Comparison of ENCODE assay signal across 15 mouse cellular contexts in the genomic region with DNA sequence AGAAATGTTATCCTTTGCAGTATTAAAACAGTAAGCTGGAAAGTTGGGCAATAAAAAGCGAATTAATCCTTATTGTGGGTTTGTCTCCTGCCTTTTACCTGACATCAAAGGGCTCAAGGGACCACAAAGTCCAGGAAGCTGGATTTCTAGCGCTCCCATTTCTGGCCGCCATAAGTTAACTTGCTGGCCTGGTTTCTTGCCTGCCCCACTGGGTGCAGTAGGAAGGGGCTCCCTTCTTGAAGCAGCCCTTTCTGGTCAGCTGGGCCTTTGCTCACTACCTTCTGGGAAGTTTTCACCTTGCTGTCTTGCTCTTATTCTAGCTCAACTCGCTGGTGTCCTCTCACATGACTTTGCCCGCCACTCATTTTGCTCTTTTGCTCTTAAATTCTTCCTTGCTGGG. TPM values are rescaled to one million over a fixed set of nuclear protein-coding genes. Genes with fewer than 3 reads are reported as not detected.
DNase-seq lines count a peak whose midpoint lies in the region; ATAC-seq and TF ChIP-seq lines count a peak whose summit lies in the region.
"Had no signal": no experiment of that assay in that cellular context is flagged by ENCODE, and none has a peak within 500 bp of the region (broad histone marks: within the 10 kb centered on the region; RNA-seq: fewer than 3 reads in every experiment).

No protein-coding gene starts in this region.

- H3K27ac ChIP-seq in forebrain, embryonic 10.5 days = no peak overlapping the region
- H3K27ac ChIP-seq in forebrain, embryonic 12.5 days = no peak overlapping the region
- no peak overlapping the region for H3K27ac ChIP-seq in hindbrain, embryonic 14.5 days
- no peak overlapping the region for H3K27ac ChIP-seq in hindbrain, embryonic 11.5 days (ENCODE audit: low read depth, low read length)
- no peak overlapping the region for H3K27ac ChIP-seq in forebrain, embryonic 15.5 days (replicated peaks)
- H3K27ac ChIP-seq in midbrain, embryonic 15.5 days = no peak overlapping the region
- no peak overlapping the region for H3K27ac ChIP-seq in liver, postnatal 0 days (ENCODE audit: low read depth)
- H3K27ac ChIP-seq: embryonic facial prominence, embryonic 15.5 days; stomach, postnatal 0 days had no signal

- peaks cover 51% of the 10 kb centered on the region for H3K27me3 ChIP-seq in forebrain, embryonic 10.5 days (ENCODE audit: poor library complexity, severe bottlenecking)
- peaks cover 31% of the 10 kb centered on the region for H3K27me3 ChIP-seq in forebrain, embryonic 12.5 days
- H3K27me3 ChIP-seq in hindbrain, embryonic 14.5 days (ENCODE audit: control insufficient read depth, insufficient read depth, low read length) = 0 out of 2 replicates have a peak, but pooled peaks cover 4% of the 10 kb centered on the region
- H3K27me3 ChIP-seq in hindbrain, embryonic 11.5 days (ENCODE audit: control insufficient read depth, insufficient read depth, low read length) = peaks cover 6% of the 10 kb centered on the region; the same call in 1 of the 2 replicates
- no peaks in the 10 kb centered on the region for H3K27me3 ChIP-seq in forebrain, embryonic 15.5 days
- no peaks in the 10 kb centered on the region for H3K27me3 ChIP-seq in midbrain, embryonic 15.5 days (replicated peaks)
- peaks cover 32% of the 10 kb centered on the region for H3K27me3 ChIP-seq in liver, postnatal 0 days (ENCODE audit: insufficient read depth, low read length)

- no peak for DNase-seq in forebrain, embryonic 10.5 days (ENCODE audit: extremely low spot score, low spot score)
- no peak for DNase-seq in hindbrain, embryonic 14.5 days (ENCODE audit: low spot score)
- no peak for DNase-seq in hindbrain, embryonic 11.5 days (ENCODE audit: low spot score)
- no peak for DNase-seq in liver, postnatal 0 days

- peak overlapping the region; percentile 61; the same call in 1 of the 2 replicates for H3K4me3 ChIP-seq in forebrain, embryonic 10.5 days
- H3K4me3 ChIP-seq in forebrain, embryonic 12.5 days (replicated peaks) = no peak overlapping the region
- H3K4me3 ChIP-seq in hindbrain, embryonic 14.5 days (replicated peaks; ENCODE audit: low read length) = peak overlapping the region; percentile 92; the same call in 1 of the 2 replicates
- no peak overlapping the region for H3K4me3 ChIP-seq in hindbrain, embryonic 11.5 days (ENCODE audit: low read depth, low read length)
- no peak overlapping the region; the same call in 1 of the 2 replicates for H3K4me3 ChIP-seq in forebrain, embryonic 15.5 days
- H3K4me3 ChIP-seq in midbrain, embryonic 15.5 days = peak overlapping the region; percentile 92
- no peak overlapping the region for H3K4me3 ChIP-seq in liver, postnatal 0 days (ENCODE audit: low read depth, low read length)

- H3K9me3 ChIP-seq in forebrain, embryonic 10.5 days = no peaks in the 10 kb centered on the region
- H3K9me3 ChIP-seq in forebrain, embryonic 12.5 days = no peaks in the 10 kb centered on the region
- no peaks in the 10 kb centered on the region for H3K9me3 ChIP-seq in hindbrain, embryonic 14.5 days (ENCODE audit: control insufficient read depth, low read length)
- H3K9me3 ChIP-seq in hindbrain, embryonic 11.5 days (ENCODE audit: control insufficient read depth, low read length) = no peaks in the 10 kb centered on the region
- H3K9me3 ChIP-seq in forebrain, embryonic 15.5 days = no peaks in the 10 kb centered on the region
- H3K9me3 ChIP-seq in midbrain, embryonic 15.5 days = no peaks in the 10 kb centered on the region
- no peaks in the 10 kb centered on the region for H3K9me3 ChIP-seq in liver, postnatal 0 days (ENCODE audit: low read length)
- H3K9me3 ChIP-seq: embryonic facial prominence, embryonic 15.5 days had no signal

- H3K9ac ChIP-seq in forebrain, embryonic 12.5 days = no peak overlapping the region
- H3K9ac ChIP-seq in hindbrain, embryonic 14.5 days = peak overlapping the region; percentile 93; the same call in 1 of the 2 replicates
- H3K9ac ChIP-seq in hindbrain, embryonic 11.5 days (ENCODE audit: low read depth, low read length) = no peak overlapping the region
- no peak overlapping the region for H3K9ac ChIP-seq in forebrain, embryonic 15.5 days (replicated peaks)
- H3K9ac ChIP-seq in midbrain, embryonic 15.5 days = no peak overlapping the region
- no peak overlapping the region for H3K9ac ChIP-seq in liver, postnatal 0 days (replicated peaks)

- no peaks in the 10 kb centered on the region for H3K36me3 ChIP-seq in forebrain, embryonic 10.5 days (replicated peaks)
- H3K36me3 ChIP-seq in forebrain, embryonic 12.5 days (replicated peaks) = no peaks in the 10 kb centered on the region
- no peaks in the 10 kb centered on the region for H3K36me3 ChIP-seq in hindbrain, embryonic 14.5 days (replicated peaks; ENCODE audit: control insufficient read depth, insufficient read depth)
- no peaks in the 10 kb centered on the region for H3K36me3 ChIP-seq in hindbrain, embryonic 11.5 days (ENCODE audit: control insufficient read depth, insufficient read depth, low read length)
- H3K36me3 ChIP-seq in forebrain, embryonic 15.5 days = no peaks in the 10 kb centered on the region
- H3K36me3 ChIP-seq in midbrain, embryonic 15.5 days (replicated peaks) = no peaks in the 10 kb centered on the region
- H3K36me3 ChIP-seq in liver, postnatal 0 days (replicated peaks; ENCODE audit: insufficient read depth, low read length) = no peaks in the 10 kb centered on the region
- H3K36me3 ChIP-seq: embryonic facial prominence, embryonic 15.5 days had no signal

- WGBS in forebrain, embryonic 10.5 days = 30% methylated on average over 5 of the region's 5 CpGs
- WGBS in forebrain, embryonic 12.5 days = 32% methylated on average over 5 of the region's 5 CpGs
- 48% methylated on average over 5 of the region's 5 CpGs for WGBS in hindbrain, embryonic 14.5 days
- 46% methylated on average over 5 of the region's 5 CpGs for WGBS in hindbrain, embryonic 11.5 days
- 38% methylated on average over 5 of the region's 5 CpGs for WGBS in forebrain, embryonic 15.5 days
- WGBS in midbrain, embryonic 15.5 days = 41% methylated on average over 5 of the region's 5 CpGs
- WGBS in liver, postnatal 0 days (ENCODE audit: insufficient replicate concordance) = 49% methylated on average over 5 of the region's 5 CpGs

- H3K4me2 ChIP-seq in forebrain, embryonic 12.5 days = no peak overlapping the region
- H3K4me2 ChIP-seq in hindbrain, embryonic 14.5 days (replicated peaks) = peak overlapping the region; percentile 69
- no peak overlapping the region for H3K4me2 ChIP-seq in hindbrain, embryonic 11.5 days (replicated peaks; ENCODE audit: low read depth, low read length)
- H3K4me2 ChIP-seq in forebrain, embryonic 15.5 days (replicated peaks) = peak overlapping the region; percentile 81; the same call in 1 of the 2 replicates
- peak overlapping the region; percentile 61 for H3K4me2 ChIP-seq in midbrain, embryonic 15.5 days
- no peak overlapping the region for H3K4me2 ChIP-seq in liver, postnatal 0 days (ENCODE audit: low read depth, low read length)

- H3K4me1 ChIP-seq in forebrain, embryonic 10.5 days = peaks cover 20% of the 10 kb centered on the region
- peaks cover 13% of the 10 kb centered on the region for H3K4me1 ChIP-seq in forebrain, embryonic 12.5 days
- H3K4me1 ChIP-seq in hindbrain, embryonic 14.5 days (replicated peaks; ENCODE audit: control insufficient read depth, insufficient read depth, low read length) = peaks cover 22% of the 10 kb centered on the region; the same call in 1 of the 2 replicates
- H3K4me1 ChIP-seq in hindbrain, embryonic 11.5 days (replicated peaks; ENCODE audit: control insufficient read depth, insufficient read depth, low read length) = no peaks in the 10 kb centered on the region
- peaks cover 21% of the 10 kb centered on the region for H3K4me1 ChIP-seq in forebrain, embryonic 15.5 days
- peaks cover 31% of the 10 kb centered on the region for H3K4me1 ChIP-seq in midbrain, embryonic 15.5 days
- 0 out of 2 replicates have a peak, but pooled peaks cover 2% of the 10 kb centered on the region for H3K4me1 ChIP-seq in liver, postnatal 0 days (ENCODE audit: insufficient read depth)

- TF ChIP-seq CTCF in liver, postnatal 0 days (IDR thresholded peaks at IDR 0.05; ENCODE audit: low read depth) = no peak

- TF ChIP-seq EP300 in liver, postnatal 0 days (IDR thresholded peaks at IDR 0.05; ENCODE audit: low read depth) = no peak

- no peak for ATAC-seq in forebrain, embryonic 12.5 days (ENCODE audit: low FRiP score)
- no peak for ATAC-seq in hindbrain, embryonic 14.5 days (ENCODE audit: low FRiP score)
- ATAC-seq in hindbrain, embryonic 11.5 days (ENCODE audit: low FRiP score) = no peak
- no peak for ATAC-seq in forebrain, embryonic 15.5 days (replicated peaks)
- no peak for ATAC-seq in midbrain, embryonic 15.5 days (replicated peaks)
- ATAC-seq in liver, postnatal 0 days = no peak
- ATAC-seq in granulocyte monocyte progenitor cell, adult 5-6 weeks (replicated peaks; ENCODE audit: poor library complexity, severe bottlenecking) = no peak

RNA-seq across cellular contexts. Expression of gene Snph, which starts 0.6 kb away (rescaled TPM):
- 0.90 and 1.1 TPM in 2 replicates for polyA plus RNA-seq in forebrain, embryonic 10.5 days (2016; fragmentation: Nextera tagmentation; extraction: Ambion mirVana)
- 3.5 and 4.3 TPM in 2 replicates for polyA plus RNA-seq in forebrain, embryonic 12.5 days (2016; fragmentation: Nextera tagmentation; extraction: Ambion mirVana)
- 24.6 and 25.4 TPM in 2 replicates for polyA plus RNA-seq in hindbrain, embryonic 14.5 days (2014; fragmentation: Nextera tagmentation; extraction: Ambion mirVana)
- 2.3 and 2.7 TPM in 2 replicates for polyA plus RNA-seq in hindbrain, embryonic 11.5 days (2014; fragmentation: Nextera tagmentation; extraction: Ambion mirVana)
- 10.0 and 11.2 TPM in 2 replicates for polyA plus RNA-seq in forebrain, embryonic 15.5 days (2015; fragmentation: Nextera tagmentation; extraction: Ambion mirVana)
- polyA plus RNA-seq in midbrain, embryonic 15.5 days (2015; fragmentation: Nextera tagmentation; extraction: Ambion mirVana) = 20.5 and 22.5 TPM in 2 replicates
- polyA plus RNA-seq in liver, postnatal 0 days (2015; fragmentation: Nextera tagmentation; extraction: Ambion mirVana) = not detected in 2 replicates
- not detected in 2 replicates for total RNA-seq in granulocyte monocyte progenitor cell, adult 5-6 weeks (2014; fragmentation: Nextera tagmentation)
- not detected in 2 replicates for total RNA-seq in granulocyte monocyte progenitor cell, adult 5-6 weeks (2017)

RNA-seq across cellular contexts. Expression of gene Rad21l, which starts 35.4 kb away (rescaled TPM):
- polyA plus RNA-seq in forebrain, embryonic 10.5 days (2016; fragmentation: Nextera tagmentation; extraction: Ambion mirVana) = not detected in 2 replicates
- 0.12 TPM in 1 of 2 replicates, not detected in the other for polyA plus RNA-seq in forebrain, embryonic 12.5 days (2016; fragmentation: Nextera tagmentation; extraction: Ambion mirVana)
- 0.29 and 0.35 TPM in 2 replicates for polyA plus RNA-seq in hindbrain, embryonic 14.5 days (2014; fragmentation: Nextera tagmentation; extraction: Ambion mirVana)
- 0.17 TPM in 1 of 2 replicates, not detected in the other for polyA plus RNA-seq in hindbrain, embryonic 11.5 days (2014; fragmentation: Nextera tagmentation; extraction: Ambion mirVana)
- 0.10 TPM in 1 of 2 replicates, not detected in the other for polyA plus RNA-seq in forebrain, embryonic 15.5 days (2015; fragmentation: Nextera tagmentation; extraction: Ambion mirVana)
- polyA plus RNA-seq in midbrain, embryonic 15.5 days (2015; fragmentation: Nextera tagmentation; extraction: Ambion mirVana) = 0.17 and 0.26 TPM in 2 replicates
- not detected in 2 replicates for polyA plus RNA-seq in liver, postnatal 0 days (2015; fragmentation: Nextera tagmentation; extraction: Ambion mirVana)
- total RNA-seq in granulocyte monocyte progenitor cell, adult 5-6 weeks (2014; fragmentation: Nextera tagmentation) = not detected in 2 replicates
- total RNA-seq in granulocyte monocyte progenitor cell, adult 5-6 weeks (2017) = not detected in 2 replicates
- total RNA-seq: gastrocnemius, postnatal 4 days; heart, postnatal 4 days had no signal
- polyA plus RNA-seq: embryonic facial prominence, embryonic 15.5 days; kidney, adult 2 months; large intestine, adult 2 months; limb, embryonic 14.5 days; stomach, postnatal 0 days had no signal

Comparison
In these comparisons a context has a peak if more than half of its experiments do, and no peak if none do; other contexts are left out.
1. H3K4me3 ChIP-seq: peak in forebrain, embryonic 10.5 days (single experiment), hindbrain, embryonic 14.5 days (single experiment) and midbrain, embryonic 15.5 days (single experiment); none in forebrain, embryonic 12.5 days (single experiment), hindbrain, embryonic 11.5 days (single experiment), forebrain, embryonic 15.5 days (single experiment) and liver, postnatal 0 days (single experiment).
2. H3K4me2 ChIP-seq: peak in hindbrain, embryonic 14.5 days (single experiment), forebrain, embryonic 15.5 days (single experiment) and midbrain, embryonic 15.5 days (single experiment); none in forebrain, embryonic 12.5 days (single experiment), hindbrain, embryonic 11.5 days (single experiment) and liver, postnatal 0 days (single experiment).